Mouse (Mus musculus) WW6 (cell line): ENCODE measurements around the gene Abhd17c.
"Not testable (repeated sequence)": the region's sequence is repeated elsewhere in the genome, so short reads cannot be mapped to it uniquely, and the experiment has no call there.

Source experiments
- DNase-seq: peaks from one replicate; pipeline ENCODE4 v3.0.0-alpha.2; 2013; ENCODE audit warnings: low read depth, low spot score

The Abhd17c gene

DNA sequence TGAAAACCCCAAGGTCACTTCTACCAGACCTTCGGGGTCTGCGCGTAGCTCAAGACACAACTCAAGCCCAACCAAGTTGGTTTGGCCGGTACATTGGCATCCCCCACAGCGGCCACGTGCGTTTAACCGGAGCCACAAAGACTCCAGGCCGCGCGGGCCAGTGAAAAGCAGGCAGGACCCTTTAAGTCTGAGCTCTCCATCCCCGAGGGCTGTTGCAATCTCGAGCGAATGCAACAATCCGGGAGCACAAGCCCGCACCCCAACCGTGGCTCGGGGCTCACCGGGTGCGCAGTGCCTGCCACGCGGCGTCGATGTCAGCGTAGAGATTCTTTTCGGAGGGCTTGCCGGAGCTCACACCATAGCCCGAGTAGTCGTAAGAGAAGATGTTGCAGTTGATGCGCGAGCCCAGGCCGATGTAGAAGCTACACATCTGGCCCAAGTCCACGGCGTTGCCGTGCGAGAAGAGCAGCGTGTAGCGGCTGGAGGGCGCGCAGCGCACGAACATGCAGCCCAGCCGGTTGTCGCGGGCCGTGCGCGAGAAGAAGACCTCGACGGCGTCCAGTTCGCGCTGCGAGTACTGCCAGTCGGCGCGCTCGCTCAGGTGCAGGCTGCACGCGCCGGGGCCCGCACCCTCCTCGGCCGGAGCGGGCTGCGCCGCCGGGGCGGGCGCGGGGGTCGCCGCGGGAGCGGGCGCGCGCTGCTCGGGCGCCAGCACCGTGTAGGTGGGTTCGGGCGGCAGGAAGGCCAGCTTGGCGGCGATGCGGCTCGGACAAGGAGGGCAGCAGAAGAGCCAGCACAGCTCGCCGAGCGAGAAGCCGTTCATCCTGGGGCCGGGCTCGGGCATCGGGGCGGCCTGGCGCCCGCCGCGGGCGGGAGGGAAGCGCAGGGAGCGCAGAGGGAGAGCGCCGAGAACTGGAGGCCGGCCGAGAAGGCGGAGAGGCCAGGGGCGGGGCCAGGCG lies at the start of gene Abhd17c:
Gene Abhd17c, minus strand, starts transcription at position 893 of the 959 bp plus-strand sequence.
- no peak for DNase-seq

DNA sequence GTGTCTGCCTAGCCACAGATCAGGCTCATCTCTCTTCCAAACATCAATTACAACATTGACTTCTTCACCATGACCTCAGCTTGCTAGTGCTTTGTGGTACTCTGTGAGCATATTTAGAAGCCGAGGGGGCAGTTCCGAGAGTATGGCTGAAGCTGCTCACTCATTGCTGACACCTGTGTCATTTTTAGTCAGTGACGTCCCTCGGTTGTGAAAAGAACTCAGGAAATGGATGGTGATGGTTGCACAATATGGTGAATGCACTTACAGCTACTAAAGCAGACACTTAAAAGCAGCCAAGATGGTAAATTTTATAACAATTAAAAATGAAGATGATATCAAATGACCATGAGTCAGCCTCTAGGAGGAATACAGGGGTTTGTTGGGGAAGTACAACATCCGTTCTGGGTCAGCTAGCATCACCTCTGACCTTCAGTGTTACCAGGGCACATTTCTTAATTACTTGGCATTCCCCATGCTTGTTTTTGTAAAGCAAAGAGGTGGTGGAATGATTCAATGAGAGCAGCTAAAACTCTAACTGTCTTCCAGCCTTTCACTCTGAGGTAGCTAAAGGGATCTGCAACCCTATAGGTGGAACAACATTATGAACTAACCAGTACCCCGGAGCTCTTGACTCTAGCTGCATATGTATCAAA lies 45.6 kb upstream of the Abhd17c start:
- no peak for DNase-seq

DNA sequence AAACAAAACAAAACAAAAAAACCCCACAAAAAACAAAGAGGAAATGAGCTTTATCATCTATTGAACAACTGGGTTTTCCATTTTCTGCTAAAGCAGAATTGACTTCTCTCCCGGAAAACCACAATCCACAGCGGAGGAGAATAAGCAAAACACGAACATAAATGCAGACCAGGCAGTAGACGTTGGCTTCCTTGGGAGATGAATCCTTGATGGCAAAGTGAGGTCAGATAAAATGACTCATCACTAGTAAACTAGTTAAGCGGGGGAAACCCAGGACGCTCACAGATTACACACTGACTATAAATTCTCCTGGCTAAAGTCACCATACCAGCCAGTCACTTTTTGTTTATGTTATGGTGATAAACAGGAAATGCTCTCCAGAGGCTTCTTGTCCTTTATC lies 44.5 kb upstream of the Abhd17c start:
- no peak for DNase-seq

DNA sequence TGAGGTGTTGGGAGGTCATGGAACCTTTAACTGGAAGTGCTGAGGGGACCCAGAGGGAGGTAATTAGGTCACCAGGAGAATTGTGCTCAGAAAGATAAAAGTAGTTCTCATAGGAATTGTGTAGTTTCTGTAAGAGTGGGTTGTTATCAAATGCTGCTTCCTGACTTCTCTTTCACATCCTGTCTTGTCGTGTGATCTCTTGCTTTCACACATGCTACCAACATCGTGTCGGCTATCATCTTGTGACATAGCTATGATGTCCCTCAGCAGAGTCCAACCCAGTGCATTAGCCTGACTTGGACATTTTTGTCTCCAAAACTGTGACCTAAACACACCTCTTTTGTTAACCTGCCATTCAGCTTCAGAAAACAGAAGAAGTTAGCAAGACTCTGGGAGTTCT lies 40.6 kb upstream of the Abhd17c start:
- DNase-seq, result no peak

DNA sequence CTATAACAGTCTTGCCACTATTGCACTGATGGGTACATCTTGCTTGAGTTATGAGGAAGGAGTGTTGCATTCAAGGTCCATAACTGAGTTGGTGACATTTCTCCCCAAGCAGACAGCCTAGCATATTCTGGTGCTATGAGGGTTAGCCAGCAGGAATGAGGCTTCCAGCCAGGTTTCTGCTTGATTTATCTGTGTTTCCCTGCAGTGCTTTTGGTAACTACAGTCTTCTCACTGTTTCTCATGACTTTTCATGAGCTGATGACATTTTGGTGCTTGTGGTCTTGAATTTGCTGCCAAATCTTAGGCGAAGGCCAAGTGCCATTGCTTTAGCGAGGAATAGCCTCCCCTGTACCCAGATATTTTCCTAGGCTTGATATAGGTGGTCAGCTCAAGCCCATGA lies 39.8 kb upstream of the Abhd17c start:
- no peak for DNase-seq

DNA sequence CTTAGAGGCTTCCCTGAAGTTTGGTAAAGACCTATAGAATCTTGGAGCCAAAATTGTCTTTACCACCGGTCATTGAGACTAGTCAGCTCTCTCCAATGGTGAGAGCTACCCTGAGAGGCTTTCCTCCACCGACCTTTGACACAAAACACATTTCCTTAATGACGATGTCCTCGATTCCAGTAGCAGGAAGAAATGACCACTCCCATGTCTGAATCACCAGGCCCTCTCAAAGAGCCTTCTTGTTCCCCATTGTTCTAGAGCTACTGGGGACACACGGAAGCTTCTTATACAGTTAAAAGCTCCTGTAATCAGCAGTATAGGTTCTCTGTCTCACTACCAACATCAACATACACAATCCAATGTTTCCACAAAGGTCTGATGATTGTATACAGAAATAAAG lies 36.5 kb upstream of the Abhd17c start:
- DNase-seq, result no peak

DNA sequence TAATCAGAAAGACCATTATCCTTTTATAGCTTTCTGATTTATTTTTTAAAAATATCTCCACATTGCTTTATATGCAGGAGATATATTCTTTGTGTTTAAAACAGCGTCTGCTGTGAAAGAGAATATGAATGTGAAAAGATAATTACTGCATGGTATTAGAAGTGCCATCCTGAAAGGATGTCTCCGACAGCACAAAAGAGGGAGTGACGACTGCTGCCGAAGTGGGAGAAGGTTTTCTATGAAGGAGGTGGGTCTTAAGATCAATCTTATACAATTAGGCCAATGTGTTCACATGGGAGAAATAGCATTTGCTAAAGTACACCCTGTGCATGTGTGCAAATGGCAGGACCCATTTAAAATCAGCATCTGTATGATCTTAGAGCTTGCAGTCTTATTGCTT lies 33.5 kb upstream of the Abhd17c start:
- no peak for DNase-seq

DNA sequence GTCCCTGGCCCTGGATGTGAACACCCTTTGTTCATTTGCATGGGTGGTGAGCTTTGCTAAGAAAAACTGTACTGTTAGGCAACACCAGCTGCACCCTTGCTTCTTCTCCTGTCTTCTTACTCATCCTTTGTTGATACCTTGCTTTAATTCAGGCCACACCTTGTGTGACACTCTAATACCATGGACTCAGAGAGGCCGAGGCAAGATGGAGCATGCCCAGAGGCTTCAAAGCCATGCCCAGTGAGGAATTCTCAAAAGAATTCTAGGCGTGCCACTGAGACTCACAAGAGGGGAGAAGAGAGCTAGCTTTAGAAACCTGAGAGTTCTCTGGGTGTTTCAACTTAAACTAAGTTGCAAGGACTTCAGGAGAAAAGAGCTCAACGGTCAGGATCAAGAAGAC lies 33.0 kb upstream of the Abhd17c start:
- DNase-seq, result no peak

DNA sequence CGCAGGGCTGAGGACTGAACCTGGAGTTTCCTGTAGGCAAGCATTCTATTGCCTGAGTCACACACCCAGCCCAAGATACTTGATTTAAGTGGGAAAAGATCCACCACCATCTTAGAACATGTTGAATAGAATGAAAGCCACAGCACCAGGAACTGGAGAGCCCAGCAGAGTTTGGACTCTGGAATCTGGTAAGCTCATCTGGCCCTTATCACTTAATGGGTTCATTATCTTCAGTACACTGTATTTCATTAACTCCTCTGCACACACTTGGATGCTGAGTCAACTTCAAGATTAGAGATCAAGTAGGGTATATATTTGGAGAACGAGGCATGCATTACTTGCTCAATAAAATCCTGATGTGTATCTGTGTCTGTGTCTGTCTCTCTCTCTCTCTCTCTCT lies 27.1 kb upstream of the Abhd17c start:
- not testable (repeated sequence) for DNase-seq

DNA sequence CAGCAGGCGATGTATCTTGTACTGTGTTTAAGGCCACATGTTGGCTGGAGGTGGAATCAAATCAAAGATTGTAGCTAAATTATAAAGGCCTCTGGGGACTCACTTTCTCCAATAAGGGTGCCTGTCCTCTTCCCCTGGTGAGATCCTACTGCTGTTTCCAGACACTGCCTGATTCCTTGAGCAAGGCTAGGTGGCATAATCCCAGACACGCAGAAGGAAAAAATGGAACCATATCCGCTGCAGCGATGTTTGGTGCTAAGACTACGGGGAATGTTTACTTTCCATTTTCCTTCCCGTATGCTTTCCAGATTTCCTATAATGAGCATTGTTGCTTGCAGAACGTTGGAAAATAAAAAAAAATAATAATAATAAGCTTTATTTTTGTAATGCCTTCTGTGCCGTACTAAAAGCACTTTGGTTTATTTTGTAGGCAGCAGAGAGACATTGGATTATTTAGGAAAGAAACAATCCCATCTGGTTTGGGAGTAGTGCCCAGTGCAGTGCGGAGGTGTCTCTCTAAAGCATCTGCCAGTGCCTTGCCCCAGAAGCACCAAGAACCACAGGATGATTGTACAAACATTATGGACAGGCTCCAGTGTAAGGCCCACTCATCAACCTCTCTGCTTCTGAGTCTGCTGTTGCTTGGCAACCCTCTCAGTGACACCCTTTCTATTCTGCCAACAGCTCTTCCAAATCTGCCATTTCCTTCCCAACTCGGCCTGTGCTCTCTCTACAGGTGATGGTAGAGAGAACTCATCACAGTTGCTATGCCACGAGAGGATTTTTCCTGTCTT lies 23.2 kb upstream of the Abhd17c start:
- DNase-seq, result no peak

DNA sequence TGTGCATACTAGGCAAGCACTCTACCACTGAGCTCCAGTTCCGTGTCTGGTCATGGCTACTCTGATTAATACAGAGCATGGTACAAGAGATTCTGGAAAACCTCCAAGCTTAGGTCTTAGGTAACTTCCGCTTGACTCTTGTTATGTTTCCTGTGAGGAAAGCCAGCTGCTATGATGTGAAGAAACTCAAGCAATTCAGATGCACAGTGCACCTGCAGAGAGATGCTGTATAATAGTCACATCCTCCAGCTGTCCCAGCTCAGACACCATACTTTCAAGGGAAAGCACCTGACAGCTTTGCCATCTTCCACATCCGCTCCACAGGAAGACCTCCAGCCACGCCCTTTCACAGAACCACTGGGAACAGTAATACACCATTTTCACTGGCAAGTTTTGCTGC lies 21.7 kb upstream of the Abhd17c start:
- no peak for DNase-seq

DNA sequence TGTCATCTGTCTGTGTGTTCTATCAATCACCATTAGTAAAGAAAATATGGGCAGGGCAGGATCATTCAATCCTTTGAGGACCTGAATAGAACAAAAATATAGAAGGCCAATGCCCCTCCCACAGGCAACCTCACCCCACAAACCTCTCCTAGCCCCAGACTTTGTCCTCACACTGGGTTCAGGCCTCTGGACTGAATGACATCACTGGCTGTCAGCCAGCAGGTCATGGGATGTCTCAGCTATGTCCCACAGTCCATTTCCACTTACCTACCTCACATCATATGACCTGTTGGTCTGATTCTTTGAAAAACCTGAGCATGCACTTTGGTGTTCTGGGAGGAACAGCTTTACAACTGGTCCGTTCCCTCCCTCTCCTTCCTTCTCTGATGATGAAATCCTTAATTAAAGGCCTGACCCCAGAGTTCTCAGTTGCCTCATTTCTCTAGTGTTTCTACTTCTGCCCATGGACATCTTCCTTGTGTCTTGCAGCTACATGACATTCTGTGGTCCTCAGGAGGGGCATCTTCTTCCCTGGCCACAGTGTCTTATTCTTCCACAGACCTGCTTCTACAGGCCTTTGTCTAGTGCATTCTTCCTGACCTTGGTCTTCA lies 19.6 kb upstream of the Abhd17c start:
- no peak for DNase-seq

DNA sequence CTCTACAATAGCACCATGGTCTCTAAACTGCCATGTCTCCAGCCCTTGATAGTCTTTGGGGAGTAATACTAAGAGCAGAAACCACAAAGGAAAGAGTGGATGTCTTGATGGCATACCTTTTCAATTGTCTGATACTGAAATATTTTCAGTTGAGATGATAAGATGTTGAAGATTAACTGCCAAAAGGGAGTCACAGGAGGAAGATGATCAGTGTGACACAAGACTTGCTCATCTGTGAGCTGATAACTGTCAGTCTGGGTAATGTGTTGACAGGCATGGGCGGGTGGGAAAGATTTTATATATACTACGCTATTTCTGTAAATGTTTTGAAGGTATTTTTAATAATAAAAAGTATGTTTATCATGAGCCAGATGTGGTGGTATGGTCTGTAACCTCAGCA lies 16.7 kb upstream of the Abhd17c start:
- no peak for DNase-seq

DNA sequence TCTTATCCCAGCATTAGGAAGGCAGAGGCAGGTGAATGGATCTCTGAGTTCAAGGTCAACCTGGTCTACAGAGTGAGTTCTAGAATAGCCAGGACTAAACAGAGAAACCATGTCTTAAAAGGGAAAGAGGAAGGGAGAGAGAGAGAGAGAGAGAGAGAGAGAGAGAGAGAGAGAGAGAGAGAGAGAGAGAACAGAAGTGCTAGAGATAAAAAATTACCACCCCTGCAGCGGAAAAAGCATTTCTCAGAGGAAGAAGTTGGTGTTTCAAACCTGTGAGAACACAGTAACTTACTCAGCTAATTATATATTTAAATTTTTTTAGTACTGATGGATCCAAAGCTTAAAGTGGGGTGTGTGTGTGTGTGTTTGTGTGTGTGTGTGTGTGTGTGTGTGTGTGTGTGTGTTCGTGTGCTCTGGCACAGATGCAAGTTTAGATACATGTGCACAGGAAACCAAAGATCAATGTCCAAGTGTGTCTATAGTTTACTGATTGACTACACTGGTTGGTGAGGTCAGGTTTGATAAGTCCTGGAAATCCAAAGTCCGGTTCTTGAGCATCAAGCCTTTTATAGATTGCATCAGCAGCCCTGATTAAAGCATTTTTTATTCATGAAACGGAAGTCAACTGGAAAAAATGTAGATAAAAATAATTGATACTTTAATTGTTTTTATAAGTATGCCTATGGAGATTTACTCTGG lies 15.2 kb upstream of the Abhd17c start:
- DNase-seq, result no peak

DNA sequence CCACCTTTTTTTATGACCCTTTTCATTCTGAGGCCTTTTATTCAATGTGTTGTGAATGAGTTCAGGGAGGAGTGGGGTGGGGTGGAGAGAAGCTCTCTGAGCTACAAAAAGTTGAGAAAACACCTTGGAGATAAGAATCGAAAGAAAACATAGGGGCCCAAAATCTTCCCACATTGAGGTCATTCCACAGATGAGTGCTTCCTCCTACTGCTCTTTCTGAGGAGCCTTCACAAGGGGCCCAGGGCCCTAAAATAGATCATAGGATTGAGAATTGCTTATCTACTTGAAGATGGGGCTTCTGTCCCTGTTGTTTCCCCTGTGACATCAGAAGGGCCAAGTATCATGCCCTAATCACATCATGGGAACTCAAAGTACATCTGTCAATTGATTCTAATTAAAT lies 14.3 kb upstream of the Abhd17c start:
- no peak for DNase-seq

DNA sequence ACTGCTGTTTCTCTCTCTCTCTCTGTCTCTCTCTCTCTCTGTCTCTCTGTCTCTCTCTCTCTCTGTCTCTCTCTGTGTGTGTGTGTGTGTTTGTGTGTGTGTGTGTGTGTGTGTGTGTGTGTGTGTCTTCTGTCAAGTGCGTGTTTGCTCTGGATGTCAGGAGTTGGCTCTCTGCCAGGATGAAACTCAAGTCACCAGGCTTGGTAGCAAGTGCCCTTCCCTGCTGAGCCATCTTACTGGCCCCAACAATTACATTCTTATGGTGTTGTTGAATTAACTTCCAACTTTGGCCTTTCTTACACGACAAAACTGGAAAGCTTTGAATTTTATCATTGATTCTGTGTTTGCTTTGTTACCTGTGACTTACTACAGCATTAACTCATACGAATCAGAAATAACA lies 13.6 kb upstream of the Abhd17c start:
- no peak for DNase-seq

DNA sequence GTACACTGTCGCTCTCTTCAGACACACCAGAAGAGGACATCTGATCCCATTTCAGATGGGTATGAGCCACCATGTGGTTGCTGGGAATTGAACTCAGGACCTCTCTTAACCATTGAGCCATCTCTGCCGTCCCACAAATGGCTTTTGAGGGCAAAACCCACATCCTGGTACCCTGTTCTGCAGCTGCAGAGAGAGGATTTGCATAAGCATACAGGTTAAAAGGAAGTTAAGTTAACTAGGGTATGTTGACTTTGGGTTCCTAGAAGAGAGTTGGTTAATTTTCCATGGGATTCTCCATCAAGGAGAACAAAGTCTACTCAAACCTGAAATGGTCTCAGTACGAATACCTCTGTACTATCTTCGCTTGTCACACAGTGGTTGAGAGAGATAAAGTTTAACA lies 13.2 kb upstream of the Abhd17c start:
- no peak for DNase-seq

DNA sequence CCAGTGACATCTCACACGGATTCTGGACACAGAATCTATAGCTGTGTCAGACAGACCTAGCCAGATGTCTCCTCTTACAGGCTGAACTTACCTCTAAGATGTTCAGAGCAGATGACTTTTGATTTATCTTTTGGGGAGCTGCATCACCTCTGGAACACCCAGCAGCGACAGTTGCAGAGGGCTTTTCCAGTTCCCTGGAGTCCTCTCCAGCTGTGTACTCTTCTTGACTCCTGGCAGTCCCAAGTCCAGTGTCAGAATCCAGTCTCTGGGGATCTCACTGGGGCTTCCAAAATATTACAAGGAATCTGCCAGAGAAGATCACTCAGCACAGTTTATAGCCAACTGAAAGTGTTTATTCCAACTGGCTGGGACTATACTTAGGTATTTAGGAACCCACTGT lies 12.7 kb upstream of the Abhd17c start:
- no peak for DNase-seq

DNA sequence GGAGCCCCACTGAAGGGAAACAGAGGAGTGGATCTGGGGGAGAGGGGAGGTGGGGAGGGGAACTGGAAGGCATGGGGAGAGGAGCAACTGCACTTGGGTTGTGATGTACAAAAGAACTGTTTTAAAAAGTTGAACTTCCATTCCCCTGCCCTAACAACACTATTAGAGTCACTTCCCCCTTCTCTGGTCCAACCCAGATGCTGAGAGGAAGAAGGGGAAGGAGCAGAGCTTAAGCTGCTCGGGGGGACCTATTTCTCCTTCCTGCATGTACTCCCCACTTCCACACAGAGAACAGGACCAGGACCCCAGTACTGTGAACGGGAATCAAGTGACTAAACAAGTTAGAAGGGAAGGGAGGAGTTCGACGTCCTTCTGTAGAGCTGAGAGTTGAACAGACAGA lies 11.9 kb upstream of the Abhd17c start:
- no peak for DNase-seq

DNA sequence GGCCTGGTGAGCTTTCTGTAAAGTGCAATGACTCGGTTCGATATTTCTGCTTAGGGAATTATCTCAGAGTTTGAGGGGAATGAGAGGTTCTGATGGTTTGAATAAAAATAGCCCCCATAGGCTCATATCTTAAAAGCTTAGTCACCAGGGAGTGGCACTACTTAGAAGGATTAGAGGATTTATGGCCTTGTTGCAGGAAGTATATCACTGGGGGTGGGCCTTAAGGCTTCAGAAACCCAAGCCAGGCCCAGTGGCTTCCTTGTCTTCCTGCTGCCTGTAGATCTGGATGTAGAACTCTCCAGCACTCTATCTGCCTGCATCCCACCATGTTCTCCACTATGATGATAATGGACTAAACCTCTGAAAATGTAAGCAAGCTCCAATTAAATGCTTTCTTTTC lies 7.7 kb upstream of the Abhd17c start:
- DNase-seq, result no peak

DNA sequence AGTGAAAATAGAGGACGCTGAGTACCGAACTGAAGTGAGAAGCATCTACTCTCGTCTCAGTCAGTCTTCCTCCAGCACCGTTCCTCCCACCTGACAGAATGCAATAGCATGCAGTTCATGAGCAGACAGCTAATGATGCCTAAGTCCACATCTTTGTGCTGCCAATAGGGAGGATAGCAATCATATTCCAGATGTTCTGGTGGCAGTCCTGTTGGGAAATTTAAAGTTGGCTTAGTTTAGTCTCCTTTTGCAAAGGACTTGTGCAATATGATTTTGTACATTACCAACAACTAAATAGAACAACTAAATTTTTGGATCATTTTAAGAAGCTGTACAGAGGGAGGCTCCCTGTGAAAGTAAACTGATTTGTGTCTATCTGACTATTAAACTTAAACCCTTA lies 2.1 kb upstream of the Abhd17c start:
- DNase-seq, result no peak
